Mouse (Mus musculus): ENCODE results near the gene Lcn10. TPM values are rescaled to one million over a fixed set of nuclear protein-coding genes. Genes with fewer than 3 reads are reported as not detected.
"Not testable (repeated sequence)": the region's sequence is repeated elsewhere in the genome, so short reads cannot be mapped to it uniquely, and the experiment has no call there.

Gene Lcn10
- polyA plus RNA-seq, 1 experiment from 2014 or later: not detected

- H3K36me3 ChIP-seq (ENCODE audit: control insufficient read depth, insufficient read depth, low read length); H3K27ac ChIP-seq (replicated peaks; ENCODE audit: low read depth, low read length); DNase-seq (ENCODE audit: low spot score); H3K4me3 ChIP-seq (ENCODE audit: low read depth, low read length); H3K9ac ChIP-seq (ENCODE audit: low read depth, low read length); H3K9me3 ChIP-seq (ENCODE audit: control insufficient read depth, low read length); ATAC-seq (ENCODE audit: low read depth); H3K27me3 ChIP-seq (replicated peaks; ENCODE audit: control insufficient read depth, insufficient read depth, low read length); H3K4me2 ChIP-seq (ENCODE audit: low read depth, low read length): not testable (repeated sequence)
- H3K4me1 ChIP-seq (ENCODE audit: control insufficient read depth, insufficient read depth, low read length): peaks cover 12% of the 10 kb centered on the region; the same call in 1 of the 2 replicates
- WGBS: 77% methylated on average over 2 of the region's 2 CpGs
Measured at GRCm38 (mm10) chr2:25709791-25710190, 27.3 kb downstream of the Lcn10 start.

- H3K4me2 ChIP-seq (ENCODE audit: low read depth, low read length); H3K27ac ChIP-seq (replicated peaks; ENCODE audit: low read depth, low read length); H3K9me3 ChIP-seq (ENCODE audit: control insufficient read depth, low read length); H3K9ac ChIP-seq (ENCODE audit: low read depth, low read length); ATAC-seq (ENCODE audit: low read depth); H3K36me3 ChIP-seq (ENCODE audit: control insufficient read depth, insufficient read depth, low read length); DNase-seq (ENCODE audit: low spot score); H3K27me3 ChIP-seq (replicated peaks; ENCODE audit: control insufficient read depth, insufficient read depth, low read length); H3K4me3 ChIP-seq (ENCODE audit: low read depth, low read length): not testable (repeated sequence)
- peaks cover 12% of the 10 kb centered on the region; the same call in 1 of the 2 replicates for H3K4me1 ChIP-seq (ENCODE audit: control insufficient read depth, insufficient read depth, low read length)
- WGBS: 17% methylated on average over 3 of the region's 3 CpGs
Measured at GRCm38 (mm10) chr2:25711641-25712040, 29.1 kb downstream of the Lcn10 start.

- H3K4me3 ChIP-seq (ENCODE audit: low read depth, low read length): no peak overlapping the region
- no peak overlapping the region for H3K4me2 ChIP-seq (ENCODE audit: low read depth, low read length)
- no peak for DNase-seq (ENCODE audit: low spot score)
- no peaks in the 10 kb centered on the region for H3K9me3 ChIP-seq (ENCODE audit: control insufficient read depth, low read length)
- ATAC-seq (ENCODE audit: low read depth): no peak
- H3K9ac ChIP-seq (ENCODE audit: low read depth, low read length): no peak overlapping the region
- H3K27ac ChIP-seq (replicated peaks; ENCODE audit: low read depth, low read length): no peak overlapping the region
- H3K27me3 ChIP-seq (replicated peaks; ENCODE audit: control insufficient read depth, insufficient read depth, low read length): no peaks in the 10 kb centered on the region
- H3K36me3 ChIP-seq (ENCODE audit: control insufficient read depth, insufficient read depth, low read length): no peaks in the 10 kb centered on the region
- H3K4me1 ChIP-seq (ENCODE audit: control insufficient read depth, insufficient read depth, low read length): no peaks in the 10 kb centered on the region
Measured at GRCm38 (mm10) chr2:25717222-25717621, 34.7 kb downstream of the Lcn10 start.

- no peak overlapping the region for H3K4me2 ChIP-seq (ENCODE audit: low read depth, low read length)
- ATAC-seq (ENCODE audit: low read depth): no peak
- no peak overlapping the region for H3K27ac ChIP-seq (replicated peaks; ENCODE audit: low read depth, low read length)
- no peak for DNase-seq (ENCODE audit: low spot score)
- H3K36me3 ChIP-seq (ENCODE audit: control insufficient read depth, insufficient read depth, low read length): no peaks in the 10 kb centered on the region
- WGBS: 43% methylated on average over 2 of the region's 2 CpGs
- no peaks in the 10 kb centered on the region for H3K9me3 ChIP-seq (ENCODE audit: control insufficient read depth, low read length)
- H3K27me3 ChIP-seq (replicated peaks; ENCODE audit: control insufficient read depth, insufficient read depth, low read length): no peaks in the 10 kb centered on the region
- H3K4me1 ChIP-seq (ENCODE audit: control insufficient read depth, insufficient read depth, low read length): no peaks in the 10 kb centered on the region
- no peak overlapping the region for H3K9ac ChIP-seq (ENCODE audit: low read depth, low read length)
- H3K4me3 ChIP-seq (ENCODE audit: low read depth, low read length): no peak overlapping the region
Measured at GRCm38 (mm10) chr2:25733199-25733930, 50.8 kb downstream of the Lcn10 start.

Other genes starting within 250 kb of the Lcn10 start
- gene Clic3, start 225.9 kb upstream of the Lcn10 start, polyA plus RNA-seq (2014; fragmentation: Nextera tagmentation; extraction: Ambion mirVana): 11.2 and 22.7 TPM in 2 replicates
- 39.3 and 41.7 TPM in 2 replicates for gene Paxx, start 221.6 kb upstream of the Lcn10 start, polyA plus RNA-seq (2014; fragmentation: Nextera tagmentation; extraction: Ambion mirVana)
- gene Ptgds, start 212.7 kb upstream of the Lcn10 start, polyA plus RNA-seq (2014; fragmentation: Nextera tagmentation; extraction: Ambion mirVana): 156 and 191 TPM in 2 replicates
- gene Lcn12, start 188.8 kb upstream of the Lcn10 start, polyA plus RNA-seq (2014; fragmentation: Nextera tagmentation; extraction: Ambion mirVana): not detected in 2 replicates
- 56.9 and 73.6 TPM in 2 replicates for gene Fbxw5, start 182.0 kb upstream of the Lcn10 start, polyA plus RNA-seq (2014; fragmentation: Nextera tagmentation; extraction: Ambion mirVana)
- 5.0 and 5.1 TPM in 2 replicates for gene C8g, start 181.0 kb upstream of the Lcn10 start, polyA plus RNA-seq (2014; fragmentation: Nextera tagmentation; extraction: Ambion mirVana)
- 30.0 and 33.9 TPM in 2 replicates for gene Traf2, start 135.8 kb upstream of the Lcn10 start, polyA plus RNA-seq (2014; fragmentation: Nextera tagmentation; extraction: Ambion mirVana)
- 312 and 318 TPM in 2 replicates for gene Edf1, start 124.9 kb upstream of the Lcn10 start, polyA plus RNA-seq (2014; fragmentation: Nextera tagmentation; extraction: Ambion mirVana)
- 1.4 and 1.7 TPM in 2 replicates for gene Mamdc4, start 107.9 kb upstream of the Lcn10 start, polyA plus RNA-seq (2014; fragmentation: Nextera tagmentation; extraction: Ambion mirVana)
- gene Phpt1, start 107.5 kb upstream of the Lcn10 start, polyA plus RNA-seq (2014; fragmentation: Nextera tagmentation; extraction: Ambion mirVana): 148 and 160 TPM in 2 replicates
- gene Ajm1, start 101.0 kb upstream of the Lcn10 start, polyA plus RNA-seq (2014; fragmentation: Nextera tagmentation; extraction: Ambion mirVana): 0.40 and 1.4 TPM in 2 replicates
- gene Rabl6, start 74.2 kb upstream of the Lcn10 start, polyA plus RNA-seq (2014; fragmentation: Nextera tagmentation; extraction: Ambion mirVana): 64.4 and 71.9 TPM in 2 replicates
- gene Ccdc183, start 65.0 kb upstream of the Lcn10 start, polyA plus RNA-seq (2014; fragmentation: Nextera tagmentation; extraction: Ambion mirVana): 0.33 and 0.41 TPM in 2 replicates
- 22.9 and 33.0 TPM in 2 replicates for gene Tmem141, start 60.7 kb upstream of the Lcn10 start, polyA plus RNA-seq (2014; fragmentation: Nextera tagmentation; extraction: Ambion mirVana)
- 2.8 and 4.9 TPM in 2 replicates for gene Fcna, start 54.7 kb upstream of the Lcn10 start, polyA plus RNA-seq (2014; fragmentation: Nextera tagmentation; extraction: Ambion mirVana)
- not detected in 2 replicates for gene Lcn8, start 29.6 kb upstream of the Lcn10 start, polyA plus RNA-seq (2014; fragmentation: Nextera tagmentation; extraction: Ambion mirVana)
- not detected in 2 replicates for gene Lcn5, start 24.8 kb upstream of the Lcn10 start, polyA plus RNA-seq (2014; fragmentation: Nextera tagmentation; extraction: Ambion mirVana)
- not detected in 2 replicates for gene Lcn6, start 5.9 kb upstream of the Lcn10 start, polyA plus RNA-seq (2014; fragmentation: Nextera tagmentation; extraction: Ambion mirVana)
- gene Obp2a, start 17.3 kb downstream of the Lcn10 start, polyA plus RNA-seq (2014; fragmentation: Nextera tagmentation; extraction: Ambion mirVana): not detected in 2 replicates
- 82.5 and 82.9 TPM in 2 replicates for gene Bmyc, start 24.0 kb downstream of the Lcn10 start, polyA plus RNA-seq (2014; fragmentation: Nextera tagmentation; extraction: Ambion mirVana)
- gene Obp2b, start 54.3 kb downstream of the Lcn10 start, polyA plus RNA-seq (2014; fragmentation: Nextera tagmentation; extraction: Ambion mirVana): not detected in 2 replicates
- not detected in 2 replicates for gene Lcn3, start 82.8 kb downstream of the Lcn10 start, polyA plus RNA-seq (2014; fragmentation: Nextera tagmentation; extraction: Ambion mirVana)
- gene Lcn11, start 94.3 kb downstream of the Lcn10 start, polyA plus RNA-seq (2014; fragmentation: Nextera tagmentation; extraction: Ambion mirVana): not detected in 2 replicates
- not detected in 2 replicates for gene Gm13539, start 99.5 kb downstream of the Lcn10 start, polyA plus RNA-seq (2014; fragmentation: Nextera tagmentation; extraction: Ambion mirVana)
- not detected in 2 replicates for gene Glt6d1, start 133.1 kb downstream of the Lcn10 start, polyA plus RNA-seq (2014; fragmentation: Nextera tagmentation; extraction: Ambion mirVana)
- gene Lcn9, start 140.4 kb downstream of the Lcn10 start, polyA plus RNA-seq (2014; fragmentation: Nextera tagmentation; extraction: Ambion mirVana): not detected in 2 replicates
- gene Sohlh1, start 164.5 kb downstream of the Lcn10 start, polyA plus RNA-seq (2014; fragmentation: Nextera tagmentation; extraction: Ambion mirVana): not detected in 2 replicates
- 0.47 and 0.83 TPM in 2 replicates for gene Kcnt1, start 181.0 kb downstream of the Lcn10 start, polyA plus RNA-seq (2014; fragmentation: Nextera tagmentation; extraction: Ambion mirVana)